8 mouse cellular contexts compared by ENCODE assay signal in the genomic region with DNA sequence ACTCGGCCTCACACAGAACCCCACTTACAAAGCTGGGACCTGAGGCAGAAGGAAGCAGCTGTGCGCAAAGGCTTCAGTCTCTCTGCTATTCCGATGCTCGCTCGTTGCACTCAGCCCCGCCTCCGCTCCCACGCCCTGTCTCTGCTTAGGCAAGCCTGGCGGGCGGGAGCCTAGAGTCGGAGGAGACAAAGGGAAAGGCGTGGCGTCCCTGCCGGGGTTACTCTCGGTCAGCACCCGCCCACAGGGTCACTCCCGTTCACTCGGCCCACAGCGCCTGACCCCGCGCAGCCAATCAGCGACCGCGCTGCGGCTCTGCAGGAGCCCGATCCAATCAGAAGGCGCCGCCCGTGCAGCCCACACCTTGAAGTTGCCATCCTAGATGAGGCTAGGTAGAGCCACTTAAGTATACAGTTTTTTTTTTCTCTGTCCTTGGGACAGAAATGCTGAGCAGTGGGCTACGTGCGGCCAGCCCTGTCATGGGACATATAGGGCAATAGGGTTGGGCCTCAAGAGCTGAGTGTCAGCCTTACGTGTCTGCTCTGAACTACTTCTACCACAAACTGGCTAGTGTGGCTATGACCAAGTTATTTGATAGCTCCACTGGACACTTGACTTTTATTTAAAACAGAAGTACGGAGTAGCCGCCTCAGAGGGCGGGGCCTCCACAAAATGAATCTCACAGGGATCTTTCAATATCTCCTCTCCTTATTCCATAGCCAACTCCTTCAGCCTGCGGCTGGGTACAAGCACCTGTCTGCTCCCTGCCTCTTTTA. TPM values are rescaled to one million over a fixed set of nuclear protein-coding genes. Genes with fewer than 3 reads are reported as not detected.
DNase-seq lines count a peak whose midpoint lies in the region; ATAC-seq and TF ChIP-seq lines count a peak whose summit lies in the region.

No protein-coding gene starts in this region.

- H3K4me1 ChIP-seq in hindbrain, embryonic 10.5 days (replicated peaks): peaks cover 42% of the 10 kb centered on the region
- H3K4me1 ChIP-seq in lung, postnatal 0 days (ENCODE audit: insufficient read depth, low read depth, low read length): peaks cover 10% of the 10 kb centered on the region; the same call in 1 of the 2 replicates

- DNase-seq in MEL-GATA-1-ER (ENCODE audit: extremely low read depth, low read depth): peak; percentile 99
- peak; percentile 93 for DNase-seq in cerebellum, adult 8-10 months
- peak; percentile 99 for DNase-seq in forelimb bud, embryonic 11.5 days (ENCODE audit: low read depth, low spot score)
- peak; percentile 99 for DNase-seq in hindbrain, embryonic 10.5 days (ENCODE audit: low spot score)
- peak; percentile 97 for DNase-seq in layer of hippocampus, adult 9-11 months
- DNase-seq in lung, postnatal 0 days (ENCODE audit: low spot score): peak; percentile 100
- DNase-seq in ovary, postnatal 14 days (ENCODE audit: low spot score): peak; percentile 90
- DNase-seq in thymus, postnatal 14 days: peak; percentile 98

- 3% methylated on average over 36 of the region's 36 CpGs for WGBS in hindbrain, embryonic 10.5 days
- 1% methylated on average over 30 of the region's 36 CpGs for WGBS in lung, postnatal 0 days

- peak overlapping the region; percentile 56 for H3K4me3 ChIP-seq in hindbrain, embryonic 10.5 days
- H3K4me3 ChIP-seq in lung, postnatal 0 days (ENCODE audit: low read depth, low read length): peak overlapping the region; percentile 30

- H3K36me3 ChIP-seq in hindbrain, embryonic 10.5 days: no peaks in the 10 kb centered on the region
- H3K36me3 ChIP-seq in lung, postnatal 0 days (ENCODE audit: insufficient read depth, low read length): no peaks in the 10 kb centered on the region

- ATAC-seq in lung, postnatal 0 days: peak; percentile 97

- H3K9ac ChIP-seq in lung, postnatal 0 days (replicated peaks; ENCODE audit: low read depth): 0 out of 2 replicates have a peak overlapping the region, but pooled peaks have one; percentile 32

- no peaks in the 10 kb centered on the region for H3K9me3 ChIP-seq in hindbrain, embryonic 10.5 days
- H3K9me3 ChIP-seq in lung, postnatal 0 days (ENCODE audit: low read length): no peaks in the 10 kb centered on the region

- no peak for TF ChIP-seq CTCF in lung, postnatal 0 days (IDR thresholded peaks at IDR 0.05)

- 0 out of 2 replicates have a peak, but pooled peaks have one; percentile 10 for TF ChIP-seq EP300 in lung, postnatal 0 days (IDR thresholded peaks at IDR 0.05)

- peak overlapping the region; percentile 92 for H3K27ac ChIP-seq in hindbrain, embryonic 10.5 days
- peak overlapping the region; percentile 92 for H3K27ac ChIP-seq in lung, postnatal 0 days (ENCODE audit: low read length)

- H3K4me2 ChIP-seq in lung, postnatal 0 days (replicated peaks; ENCODE audit: low read depth, low read length): peak overlapping the region; percentile 64

- H3K27me3 ChIP-seq in hindbrain, embryonic 10.5 days (ENCODE audit: insufficient read depth, poor library complexity, severe bottlenecking): no peaks in the 10 kb centered on the region
- H3K27me3 ChIP-seq in lung, postnatal 0 days (replicated peaks; ENCODE audit: insufficient read depth, low read length): no peaks in the 10 kb centered on the region

RNA-seq across cellular contexts. Expression of gene Scd3, which starts 45.2 kb away (rescaled TPM):
- 0.52 and 1.1 TPM in 2 replicates for polyA plus RNA-seq in hindbrain, embryonic 10.5 days (2016; fragmentation: Nextera tagmentation; extraction: Ambion mirVana)
- polyA plus RNA-seq in lung, postnatal 0 days (2015; fragmentation: Nextera tagmentation; extraction: Ambion mirVana): 0.50 and 0.60 TPM in 2 replicates

RNA-seq across cellular contexts. Expression of gene Scd2, which starts 45.2 kb away (rescaled TPM):
- 333 and 352 TPM in 2 replicates for polyA plus RNA-seq in hindbrain, embryonic 10.5 days (2016; fragmentation: Nextera tagmentation; extraction: Ambion mirVana)
- 99.3 and 118 TPM in 2 replicates for polyA plus RNA-seq in lung, postnatal 0 days (2015; fragmentation: Nextera tagmentation; extraction: Ambion mirVana)

RNA-seq across cellular contexts. Expression of gene Pkd2l1, which starts 56.0 kb away (rescaled TPM):
- polyA plus RNA-seq in hindbrain, embryonic 10.5 days (2016; fragmentation: Nextera tagmentation; extraction: Ambion mirVana): 0.29 and 0.34 TPM in 2 replicates
- 0.04 and 0.05 TPM in 2 replicates for polyA plus RNA-seq in lung, postnatal 0 days (2015; fragmentation: Nextera tagmentation; extraction: Ambion mirVana)

Comparison
In these comparisons a context has a peak if more than half of its experiments do, and no peak if none do; other contexts are left out.
1. Peak in every context shown above with its lines: DNase-seq, ATAC-seq, H3K4me3 ChIP-seq and H3K27ac ChIP-seq.